Mouse (Mus musculus) heart, adult 11 months (tissue): ENCODE measurements around the gene Sox5.

Experiments
- DNase-seq: peaks from one replicate; pipeline ENCODE4 v3.0.0; 2022

The Sox5 gene

DNA sequence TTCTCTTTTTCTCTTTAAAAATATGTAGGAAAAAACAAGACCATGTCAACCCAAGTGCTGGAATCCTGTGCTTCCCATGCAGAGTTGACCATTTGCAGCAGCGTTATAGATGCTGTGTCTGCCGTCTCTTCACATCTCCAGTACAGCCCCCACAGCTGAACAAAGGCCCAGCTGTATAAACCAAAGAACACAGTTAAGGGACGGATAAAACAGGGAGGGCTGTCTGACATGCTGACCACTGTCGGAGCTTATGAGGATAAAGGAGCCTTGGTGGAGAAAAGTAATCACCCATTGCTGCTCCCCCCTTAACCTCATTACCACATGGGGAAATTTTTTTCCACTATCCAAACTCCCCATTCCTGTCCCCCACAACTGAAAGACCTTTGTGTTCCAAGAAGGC, 612.0 kb downstream of the Sox5 start:
- DNase-seq = no peak

DNA sequence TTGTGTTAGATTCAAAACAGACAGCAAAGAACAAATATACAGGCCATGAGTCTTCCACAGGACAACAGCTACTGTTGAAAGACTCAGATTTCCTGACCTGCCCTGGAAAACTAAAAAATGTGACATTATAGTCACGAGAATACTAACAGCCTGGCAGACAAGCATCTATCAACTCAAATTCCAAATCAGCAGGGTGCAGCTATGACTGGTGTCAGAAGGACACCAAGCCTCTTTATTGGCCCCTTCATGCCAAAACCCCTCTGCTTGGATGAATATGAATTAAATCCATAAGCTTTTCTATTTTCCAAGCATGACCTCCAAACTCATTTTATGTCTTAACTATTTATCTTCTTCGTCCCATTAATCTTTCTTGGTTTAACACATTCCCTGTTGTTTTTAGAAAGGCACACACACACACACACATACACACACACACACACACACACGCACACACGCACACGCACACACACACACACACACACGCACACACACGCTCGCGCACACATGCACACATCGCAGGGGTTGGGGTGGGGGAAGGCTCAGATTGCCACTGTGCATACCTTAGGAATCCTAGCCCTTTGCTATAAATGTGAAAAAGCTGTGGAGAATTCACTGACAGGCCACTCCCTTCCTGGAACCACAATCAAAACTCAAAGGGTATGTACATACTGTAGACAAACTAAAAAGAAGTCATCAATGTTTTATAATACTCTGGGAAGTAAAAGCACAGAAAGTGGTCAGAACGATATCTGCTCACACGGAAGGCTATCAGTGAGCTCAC, 612.9 kb downstream of the Sox5 start:
- DNase-seq = no peak

GRCm38 (mm10) chr6:144167058-144167457, 614.7 kb downstream of the Sox5 start:
- no peak for DNase-seq

GRCm38 (mm10) chr6:144166651-144167050, 615.1 kb downstream of the Sox5 start:
- DNase-seq = peak; percentile 59

DNA sequence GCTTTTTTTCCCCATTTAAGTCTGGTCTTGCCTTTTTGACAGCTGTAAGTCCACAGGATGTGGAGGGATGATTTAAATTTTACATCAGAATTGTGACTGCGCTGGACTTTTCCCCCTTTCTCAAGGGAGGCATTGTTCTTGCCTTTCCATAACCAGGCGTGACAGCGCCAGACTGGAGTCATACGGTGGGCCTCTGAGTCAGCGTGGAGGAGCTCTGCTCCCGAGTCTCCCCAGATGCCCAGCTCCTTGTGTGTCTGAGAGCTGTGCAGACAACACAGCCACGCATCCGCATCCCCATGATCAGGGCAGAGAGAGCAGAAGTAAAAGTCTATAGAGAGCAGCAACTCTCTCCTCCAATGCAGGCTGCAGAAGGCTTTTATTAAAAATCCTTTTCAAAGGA, 615.7 kb downstream of the Sox5 start:
- peak; percentile 91 for DNase-seq

DNA sequence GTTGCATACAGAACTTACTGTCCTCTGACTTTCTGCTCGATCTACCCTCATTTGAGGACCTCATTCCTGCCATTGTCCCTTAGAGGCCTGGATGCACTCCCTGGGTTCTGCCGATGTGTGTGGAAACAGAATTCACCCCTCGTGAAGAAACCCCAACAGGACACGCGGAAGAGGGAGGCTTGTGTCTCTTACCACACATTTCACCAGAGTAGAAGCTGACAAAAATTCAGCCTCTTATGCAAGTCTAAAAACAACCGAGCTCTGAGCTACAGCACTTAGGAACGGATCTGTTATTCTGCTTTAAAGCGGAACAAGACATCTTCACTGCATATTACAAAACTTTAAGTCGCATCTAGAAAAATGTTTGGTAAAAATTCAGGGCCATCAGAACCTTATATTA, 618.3 kb downstream of the Sox5 start:
- DNase-seq = no peak

GRCm38 (mm10) chr6:144158637-144159036, 623.1 kb downstream of the Sox5 start:
- no peak for DNase-seq

- DNase-seq = peak; percentile 57
Observed at GRCm38 (mm10) chr6:144154892-144155424, 626.8 kb downstream of the Sox5 start.

- DNase-seq = peak; percentile 39
Observed at GRCm38 (mm10) chr6:144151957-144152356, 629.8 kb downstream of the Sox5 start.

DNA sequence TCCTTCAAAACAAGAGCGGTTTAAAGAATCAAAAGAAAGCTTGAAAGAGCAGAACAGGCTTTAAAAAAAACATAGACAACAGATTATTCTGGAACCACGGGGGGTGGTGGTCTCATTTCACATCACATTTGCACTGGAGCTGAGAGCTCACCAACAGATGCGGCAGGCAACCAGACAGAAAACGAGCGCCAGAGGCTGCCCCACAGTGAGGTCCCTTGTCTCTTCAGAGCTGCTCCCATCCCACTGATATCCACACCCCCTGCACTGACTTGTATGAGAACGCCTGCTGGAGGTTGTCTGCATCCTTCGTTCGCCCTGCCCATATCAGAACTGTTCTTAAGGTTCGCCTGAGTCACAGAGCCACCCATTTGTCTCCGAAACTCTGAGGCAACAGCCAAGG, 630.7 kb downstream of the Sox5 start:
- DNase-seq = no peak

DNA sequence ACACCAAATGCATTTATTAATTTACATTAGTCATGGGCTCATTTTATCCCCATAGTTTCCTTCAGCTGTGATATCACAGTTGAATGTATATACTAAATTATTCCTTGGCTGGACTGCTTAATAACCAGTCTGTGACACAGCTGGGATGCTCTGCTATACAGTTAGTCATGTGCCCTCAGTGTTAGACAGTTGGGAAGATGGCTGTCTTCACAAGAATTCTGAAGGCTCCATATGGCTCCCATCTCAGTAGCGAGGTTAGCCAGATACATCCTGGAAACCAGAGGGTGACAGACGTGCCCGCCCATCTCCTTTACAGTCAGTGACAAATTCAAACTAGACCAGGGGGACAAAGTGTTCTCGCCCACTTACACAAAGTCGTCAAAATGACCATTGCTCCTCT, 644.4 kb downstream of the Sox5 start:
- DNase-seq = peak; percentile 68

- DNase-seq = peak; percentile 52
Observed at GRCm38 (mm10) chr6:144136894-144137293, 644.9 kb downstream of the Sox5 start.

DNA sequence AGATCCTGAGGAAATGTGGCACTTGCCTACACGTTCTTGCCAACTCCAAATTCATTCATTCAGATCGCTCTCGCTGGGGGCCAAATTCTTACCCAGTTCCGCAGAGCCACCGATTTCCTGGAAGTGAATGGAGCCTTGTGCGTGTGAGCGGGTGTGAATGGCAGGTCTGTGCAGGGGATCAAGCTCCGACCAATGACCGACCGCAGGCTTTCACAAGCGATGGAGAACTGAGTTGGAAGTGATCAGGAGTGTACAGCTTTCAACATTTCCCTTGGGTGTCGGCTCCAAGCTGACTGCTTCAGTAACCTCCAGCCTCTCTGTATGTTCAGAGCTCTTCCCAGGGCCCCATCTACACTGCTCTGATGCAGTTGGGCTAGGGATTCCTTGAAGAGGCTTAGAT, 651.9 kb downstream of the Sox5 start:
- DNase-seq = peak; percentile 59

- DNase-seq = peak; percentile 57
Observed at GRCm38 (mm10) chr6:144119961-144120360, 661.8 kb downstream of the Sox5 start.

DNA sequence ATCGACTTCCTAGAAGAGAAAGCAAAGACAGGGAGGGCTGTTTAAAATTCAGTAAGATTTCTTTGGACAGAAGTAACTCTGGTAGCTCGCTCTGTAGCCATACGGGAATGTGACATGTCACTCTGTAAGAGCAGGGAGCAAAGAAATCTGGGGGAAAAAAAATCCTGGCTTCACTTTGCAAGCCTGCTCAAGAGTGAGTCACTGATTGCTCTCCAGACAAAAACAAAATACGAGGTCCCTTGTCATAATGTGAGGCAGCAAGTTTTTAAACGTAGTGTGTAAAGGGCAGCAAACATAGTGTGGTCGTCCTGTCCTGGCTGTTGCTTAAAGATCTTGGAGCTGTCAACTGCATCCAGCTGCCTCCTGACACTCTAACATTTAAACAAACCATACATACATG, 665.1 kb downstream of the Sox5 start:
- DNase-seq = peak; percentile 68

- DNase-seq = peak; percentile 21
Observed at GRCm38 (mm10) chr6:144111561-144111960, 670.2 kb downstream of the Sox5 start.

DNA sequence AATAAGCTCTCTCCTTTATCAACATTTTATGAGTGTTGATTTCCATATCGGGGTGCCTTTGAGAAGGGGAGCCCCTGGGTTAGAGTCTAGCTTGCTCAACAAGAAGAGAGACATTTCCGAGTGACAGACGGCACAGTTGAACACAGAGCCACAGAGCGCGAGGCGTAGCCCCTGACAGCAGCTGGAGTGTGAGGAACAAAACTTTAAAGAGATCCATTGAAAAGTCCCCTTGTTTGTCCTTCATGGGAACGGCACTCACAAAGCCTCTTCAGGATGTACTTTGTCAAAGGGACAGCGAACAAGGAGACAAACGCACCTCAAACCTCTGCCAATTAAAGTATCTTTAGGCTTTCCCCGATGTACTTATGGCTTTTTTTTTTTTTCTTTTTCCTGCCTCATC, 674.9 kb downstream of the Sox5 start:
- DNase-seq = peak; percentile 56

GRCm38 (mm10) chr6:144105645-144106044, 676.1 kb downstream of the Sox5 start:
- peak; percentile 72 for DNase-seq

GRCm38 (mm10) chr6:144103612-144104011, 678.2 kb downstream of the Sox5 start:
- DNase-seq = peak; percentile 51

DNA sequence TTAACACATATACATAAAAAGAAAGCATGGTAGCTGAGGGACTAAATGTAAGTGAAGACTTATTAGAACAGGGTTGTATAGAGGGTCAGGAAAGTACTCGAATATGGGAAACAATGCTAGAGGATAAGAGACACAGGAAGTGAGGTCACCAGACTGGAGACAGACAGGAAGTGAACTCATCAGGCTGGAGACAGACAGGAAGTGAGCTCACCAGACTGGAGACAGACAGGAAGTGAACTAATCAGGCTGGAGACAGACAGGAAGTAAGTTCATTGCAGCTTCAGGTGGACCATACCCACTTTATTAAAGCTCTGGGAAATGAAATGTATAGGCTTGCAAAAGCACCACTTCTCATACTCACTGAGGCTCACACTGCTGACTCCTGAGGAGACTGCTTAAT, 680.9 kb downstream of the Sox5 start:
- DNase-seq = peak; percentile 27

DNA sequence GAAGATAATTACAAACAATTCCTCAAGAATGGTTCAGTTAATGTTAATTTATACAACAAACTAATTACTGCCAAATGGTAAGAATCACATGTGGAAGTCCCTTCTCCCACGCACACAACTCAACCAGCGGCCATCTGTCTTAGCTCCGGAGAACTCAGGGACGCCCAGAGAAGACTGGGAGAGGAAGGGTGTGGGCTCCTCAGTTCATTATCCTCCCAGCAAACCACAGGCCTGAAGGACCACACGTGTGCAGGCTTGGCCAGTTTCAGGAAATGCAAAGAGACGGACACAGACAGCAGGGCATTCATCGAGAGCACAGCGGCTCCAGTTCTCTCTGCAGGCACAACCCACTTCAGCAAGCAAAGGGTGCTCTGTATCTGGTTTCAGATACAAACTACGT, 683.7 kb downstream of the Sox5 start:
- peak; percentile 90 for DNase-seq

DNA sequence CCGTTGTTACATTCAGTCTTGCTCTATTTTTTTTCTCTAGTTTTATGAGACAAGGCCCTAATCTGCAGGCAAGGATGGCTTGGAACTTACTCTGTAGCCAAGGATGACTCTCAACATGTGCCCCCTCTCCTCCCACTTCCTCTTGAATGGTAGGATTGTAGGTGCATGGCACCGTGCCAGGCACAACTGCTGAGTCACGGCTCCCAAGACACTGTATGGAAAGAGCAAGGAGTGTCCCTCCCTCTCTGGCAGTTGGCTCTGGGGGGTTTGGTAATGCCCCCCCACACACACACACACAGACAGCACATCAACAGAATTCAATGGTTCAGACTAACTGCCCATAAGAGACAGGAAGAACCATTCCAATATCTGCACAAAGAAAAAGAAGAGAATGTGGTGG, 693.5 kb downstream of the Sox5 start:
- peak; percentile 61 for DNase-seq

GRCm38 (mm10) chr6:144086096-144086810, 695.5 kb downstream of the Sox5 start:
- DNase-seq = peak; percentile 33

DNA sequence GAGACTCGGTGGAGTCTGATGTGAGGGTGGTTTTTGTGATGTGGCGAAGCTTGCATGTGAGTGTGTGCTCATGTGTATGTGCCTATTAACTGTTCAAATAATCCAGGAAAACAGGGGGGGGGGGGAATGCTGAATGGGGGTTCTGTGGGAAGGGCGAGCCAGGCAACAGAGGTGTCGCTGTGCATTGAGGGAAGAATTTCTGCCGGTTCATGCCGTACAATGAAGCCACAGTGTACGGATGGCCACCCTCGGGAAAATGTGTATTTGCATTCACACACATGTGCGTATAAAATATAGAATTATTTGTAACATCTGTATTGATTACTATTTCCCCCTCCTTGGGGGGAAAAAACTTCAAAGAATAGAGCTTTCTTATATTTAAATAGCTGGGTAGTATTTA, 699.5 kb downstream of the Sox5 start:
- DNase-seq = no peak
